Mouse (Mus musculus) kidney, adult 11 months (tissue): ENCODE measurements around the gene Gm45062.
"Not testable (repeated sequence)": the region's sequence is repeated elsewhere in the genome, so short reads cannot be mapped to it uniquely, and the experiment has no call there.

Experiments used
- DNase-seq: peaks from one replicate; pipeline ENCODE4 v3.0.0; 2022

Gm45062 gene

GRCm38 (mm10) chr6:8511447-8511846, 252.2 kb downstream of the Gm45062 start:
- no peak for DNase-seq

- DNase-seq = no peak
Observed at GRCm38 (mm10) chr6:8512416-8512815, 253.2 kb downstream of the Gm45062 start.

GRCm38 (mm10) chr6:8519687-8520086, 260.4 kb downstream of the Gm45062 start:
- DNase-seq = no peak

GRCm38 (mm10) chr6:8521231-8521630, 262.0 kb downstream of the Gm45062 start:
- no peak for DNase-seq

- DNase-seq = no peak
Observed at GRCm38 (mm10) chr6:8524717-8525116, 265.5 kb downstream of the Gm45062 start.

- no peak for DNase-seq
Observed at GRCm38 (mm10) chr6:8531104-8531894, 272.0 kb downstream of the Gm45062 start.

- no peak for DNase-seq
Observed at GRCm38 (mm10) chr6:8536944-8537343, 277.7 kb downstream of the Gm45062 start.

- not testable (repeated sequence) for DNase-seq
Observed at GRCm38 (mm10) chr6:8541531-8541930, 282.3 kb downstream of the Gm45062 start.

- DNase-seq = no peak
Observed at GRCm38 (mm10) chr6:8544822-8545221, 285.6 kb downstream of the Gm45062 start.

GRCm38 (mm10) chr6:8545780-8546179, 286.5 kb downstream of the Gm45062 start:
- no peak for DNase-seq

GRCm38 (mm10) chr6:8551155-8551554, 291.9 kb downstream of the Gm45062 start:
- DNase-seq = no peak

- no peak for DNase-seq
Observed at GRCm38 (mm10) chr6:8556849-8557571, 297.8 kb downstream of the Gm45062 start.

- no peak for DNase-seq
Observed at GRCm38 (mm10) chr6:8560682-8561081, 301.4 kb downstream of the Gm45062 start.

- no peak for DNase-seq
Observed at GRCm38 (mm10) chr6:8582377-8582776, 323.1 kb downstream of the Gm45062 start.

- no peak for DNase-seq
Observed at GRCm38 (mm10) chr6:8583892-8584291, 324.6 kb downstream of the Gm45062 start.

- DNase-seq = no peak
Observed at GRCm38 (mm10) chr6:8591665-8592064, 332.4 kb downstream of the Gm45062 start.

GRCm38 (mm10) chr6:8617369-8617768, 358.1 kb downstream of the Gm45062 start:
- DNase-seq = no peak

GRCm38 (mm10) chr6:8619582-8620350, 360.5 kb downstream of the Gm45062 start:
- DNase-seq = no peak

- DNase-seq = no peak
Observed at GRCm38 (mm10) chr6:8623045-8623444, 363.8 kb downstream of the Gm45062 start.

GRCm38 (mm10) chr6:8628226-8628625, 369.0 kb downstream of the Gm45062 start:
- DNase-seq = no peak

GRCm38 (mm10) chr6:8628715-8629267, 369.5 kb downstream of the Gm45062 start:
- DNase-seq = no peak

GRCm38 (mm10) chr6:8630531-8630930, 371.3 kb downstream of the Gm45062 start:
- no peak for DNase-seq

- DNase-seq = no peak
Observed at GRCm38 (mm10) chr6:8631362-8631761, 372.1 kb downstream of the Gm45062 start.
